Mouse (Mus musculus) cerebellum, adult 8-10 months (tissue): ENCODE results near the gene Il17a.
"Not testable (repeated sequence)": the region's sequence is repeated elsewhere in the genome, so short reads cannot be mapped to it uniquely, and the experiment has no call there.

Experiments
- DNase-seq: peaks from one replicate; pipeline ENCODE4 v3.0.0; 2022

Gene Il17a

GRCm38 (mm10) chr1:20730903-20731302 lies at the start of gene Il17a:
Gene Il17a (plus strand): TSS chr1:20730905.
- no peak for DNase-seq

- DNase-seq = no peak
These were observed 47.9 kb upstream of the Il17a start for GRCm38 (mm10) chr1:20682849-20683248.

GRCm38 (mm10) chr1:20683386-20683785 lies 47.3 kb upstream of the Il17a start:
- DNase-seq = no peak

- DNase-seq = no peak
These were observed 46.9 kb upstream of the Il17a start for GRCm38 (mm10) chr1:20683853-20684252.

- no peak for DNase-seq
These were observed 46.3 kb upstream of the Il17a start for GRCm38 (mm10) chr1:20684403-20684802.

- DNase-seq = no peak
These were observed 45.3 kb upstream of the Il17a start for GRCm38 (mm10) chr1:20685393-20685792.

- DNase-seq = no peak
These were observed 44.8 kb upstream of the Il17a start for GRCm38 (mm10) chr1:20685907-20686306.

GRCm38 (mm10) chr1:20691336-20691735 lies 39.4 kb upstream of the Il17a start:
- no peak for DNase-seq

- DNase-seq = no peak
These were observed 36.9 kb upstream of the Il17a start for GRCm38 (mm10) chr1:20693634-20694313.

- DNase-seq = no peak
These were observed 30.7 kb upstream of the Il17a start for GRCm38 (mm10) chr1:20700011-20700410.

GRCm38 (mm10) chr1:20736572-20736971 lies 5.9 kb downstream of the Il17a start:
- DNase-seq = no peak

- DNase-seq = no peak
These were observed 7.8 kb downstream of the Il17a start for GRCm38 (mm10) chr1:20738483-20738882.

- DNase-seq = no peak
These were observed 9.8 kb downstream of the Il17a start for GRCm38 (mm10) chr1:20740496-20740998.

GRCm38 (mm10) chr1:20754439-20754838 lies 23.7 kb downstream of the Il17a start:
- no peak for DNase-seq

- no peak for DNase-seq
These were observed 26.9 kb downstream of the Il17a start for GRCm38 (mm10) chr1:20757586-20757985.

- DNase-seq = no peak
These were observed 29.1 kb downstream of the Il17a start for GRCm38 (mm10) chr1:20759799-20760198.

GRCm38 (mm10) chr1:20760331-20760730 lies 29.6 kb downstream of the Il17a start:
- no peak for DNase-seq

GRCm38 (mm10) chr1:20761411-20761810 lies 30.7 kb downstream of the Il17a start:
- DNase-seq = no peak

GRCm38 (mm10) chr1:20766526-20766925 lies 35.8 kb downstream of the Il17a start:
- no peak for DNase-seq

- DNase-seq = not testable (repeated sequence)
These were observed 43.5 kb downstream of the Il17a start for GRCm38 (mm10) chr1:20774026-20774730.

- DNase-seq = no peak
These were observed 47.7 kb downstream of the Il17a start for GRCm38 (mm10) chr1:20778366-20778765.
